Mouse (Mus musculus): ENCODE measurements around the gene Wfs1.
A peak's percentile ranks its signal among the peaks of the same experiment; 100 is the strongest.
"Not testable (repeated sequence)": the region's sequence is repeated elsewhere in the genome, so short reads cannot be mapped to it uniquely, and the experiment has no call there.

Gene Wfs1

GRCm38 (mm10) chr5:36986617-36987016, 2.4 kb downstream of the Wfs1 start:
- DNase-seq (ENCODE audit: low spot score): no peak

GRCm38 (mm10) chr5:36982271-36982670, 6.7 kb downstream of the Wfs1 start:
- no peak for DNase-seq (ENCODE audit: low spot score)

GRCm38 (mm10) chr5:36979631-36980030, 9.4 kb downstream of the Wfs1 start:
- DNase-seq (ENCODE audit: low spot score): no peak

GRCm38 (mm10) chr5:36979001-36979400, 10.0 kb downstream of the Wfs1 start:
- DNase-seq (ENCODE audit: low spot score): no peak

- no peak for DNase-seq (ENCODE audit: low spot score)
Observed at GRCm38 (mm10) chr5:36977809-36978208, 11.2 kb downstream of the Wfs1 start.

- no peak for DNase-seq (ENCODE audit: low spot score)
Observed at GRCm38 (mm10) chr5:36975336-36975735, 13.7 kb downstream of the Wfs1 start.

GRCm38 (mm10) chr5:36971587-36971986, 17.4 kb downstream of the Wfs1 start:
- no peak for DNase-seq (ENCODE audit: low spot score)

- peak; percentile 81 for DNase-seq (ENCODE audit: low spot score)
Observed at GRCm38 (mm10) chr5:36960501-36960900, 28.5 kb downstream of the Wfs1 start.

- peak; percentile 82 for DNase-seq (ENCODE audit: low spot score)
Observed at GRCm38 (mm10) chr5:36958837-36959236, 30.2 kb downstream of the Wfs1 start.

GRCm38 (mm10) chr5:36955366-36955765, 33.6 kb downstream of the Wfs1 start:
- DNase-seq (ENCODE audit: low spot score): peak; percentile 59

- no peak for DNase-seq (ENCODE audit: low spot score)
Observed at GRCm38 (mm10) chr5:36952311-36952710, 36.7 kb downstream of the Wfs1 start.

GRCm38 (mm10) chr5:36950871-36951270, 38.1 kb downstream of the Wfs1 start:
- DNase-seq (ENCODE audit: low spot score): peak; percentile 46

- peak; percentile 87 for DNase-seq (ENCODE audit: low spot score)
Observed at GRCm38 (mm10) chr5:36948831-36949230, 40.2 kb downstream of the Wfs1 start.

- peak; percentile 89 for DNase-seq (ENCODE audit: low spot score)
Observed at GRCm38 (mm10) chr5:36946445-36946844, 42.6 kb downstream of the Wfs1 start.

GRCm38 (mm10) chr5:36945713-36946112, 43.3 kb downstream of the Wfs1 start:
- no peak for DNase-seq (ENCODE audit: low spot score)

- no peak for DNase-seq (ENCODE audit: low spot score)
Observed at GRCm38 (mm10) chr5:36945102-36945701, 43.8 kb downstream of the Wfs1 start.

- no peak for DNase-seq (ENCODE audit: low spot score)
Observed at GRCm38 (mm10) chr5:36944552-36944951, 44.5 kb downstream of the Wfs1 start.

GRCm38 (mm10) chr5:36942446-36942845, 46.6 kb downstream of the Wfs1 start:
- no peak for DNase-seq (ENCODE audit: low spot score)

- not testable (repeated sequence) for DNase-seq (ENCODE audit: low spot score)
Observed at GRCm38 (mm10) chr5:36938991-36939390, 50.0 kb downstream of the Wfs1 start.

GRCm38 (mm10) chr5:36938021-36938420, 51.0 kb downstream of the Wfs1 start:
- no peak for DNase-seq (ENCODE audit: low spot score)

- DNase-seq (ENCODE audit: low spot score): no peak
Observed at GRCm38 (mm10) chr5:36936548-36936947, 52.5 kb downstream of the Wfs1 start.

GRCm38 (mm10) chr5:36935486-36936473, 53.2 kb downstream of the Wfs1 start:
- peak; percentile 68 for DNase-seq (ENCODE audit: low spot score)

GRCm38 (mm10) chr5:36933383-36933782, 55.6 kb downstream of the Wfs1 start:
- DNase-seq (ENCODE audit: low spot score): no peak

All from retina, embryonic 14.5 days (tissue).